Mouse (Mus musculus): ENCODE data around the gene H2-D1. TPM values are rescaled to one million over a fixed set of nuclear protein-coding genes. Genes with fewer than 3 reads are reported as not detected.

Gene H2-D1
- total RNA-seq, 4 experiments from 2014 or later, result 29.5 to 72.8 (median 47.5) TPM

DNA sequence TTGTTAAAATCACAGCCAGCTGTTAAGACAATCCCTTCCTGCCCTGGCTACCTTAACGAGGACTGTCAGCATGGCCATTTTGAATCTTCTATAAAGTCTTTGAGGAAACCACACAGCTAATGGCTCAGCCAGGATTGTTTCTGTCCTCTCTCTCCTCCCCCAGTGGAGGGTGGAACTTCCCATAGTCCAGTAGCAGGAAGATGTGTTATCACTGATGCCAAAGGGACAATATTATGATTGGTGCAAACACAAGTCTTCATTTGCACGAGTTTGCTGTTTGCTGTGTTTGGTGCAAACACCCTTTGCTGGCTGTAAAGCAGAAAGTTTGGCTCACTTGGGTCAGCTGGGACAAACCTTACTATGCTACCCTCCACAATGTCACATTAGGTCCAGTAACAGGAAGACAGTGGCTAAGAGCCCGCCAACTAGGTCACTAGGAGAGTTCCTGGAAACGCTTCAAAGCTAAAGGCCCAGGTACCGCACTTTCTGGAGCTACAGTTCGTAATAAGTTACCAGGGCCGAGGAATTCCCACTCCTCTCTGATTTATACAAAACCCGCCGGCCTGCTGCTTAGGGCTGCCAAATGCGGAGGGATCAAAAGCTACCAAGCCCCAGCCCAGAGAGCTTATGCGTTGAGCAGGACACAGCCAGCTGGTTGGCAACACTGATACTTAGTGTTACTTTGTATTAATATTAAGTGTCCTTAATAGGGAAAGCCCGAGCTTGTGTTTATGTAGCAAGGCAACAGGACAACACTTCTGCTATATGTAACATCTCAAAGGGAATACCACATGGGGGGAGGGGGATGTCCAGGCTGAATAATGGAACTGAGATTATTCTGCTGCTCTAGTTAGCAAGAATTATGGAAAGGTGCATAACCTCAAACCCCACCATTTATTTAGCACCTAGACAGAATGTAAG, 21.9 kb upstream of the H2-D1 start:
- no peak for DNase-seq (ENCODE audit: low spot score in 2 of 2)

DNA sequence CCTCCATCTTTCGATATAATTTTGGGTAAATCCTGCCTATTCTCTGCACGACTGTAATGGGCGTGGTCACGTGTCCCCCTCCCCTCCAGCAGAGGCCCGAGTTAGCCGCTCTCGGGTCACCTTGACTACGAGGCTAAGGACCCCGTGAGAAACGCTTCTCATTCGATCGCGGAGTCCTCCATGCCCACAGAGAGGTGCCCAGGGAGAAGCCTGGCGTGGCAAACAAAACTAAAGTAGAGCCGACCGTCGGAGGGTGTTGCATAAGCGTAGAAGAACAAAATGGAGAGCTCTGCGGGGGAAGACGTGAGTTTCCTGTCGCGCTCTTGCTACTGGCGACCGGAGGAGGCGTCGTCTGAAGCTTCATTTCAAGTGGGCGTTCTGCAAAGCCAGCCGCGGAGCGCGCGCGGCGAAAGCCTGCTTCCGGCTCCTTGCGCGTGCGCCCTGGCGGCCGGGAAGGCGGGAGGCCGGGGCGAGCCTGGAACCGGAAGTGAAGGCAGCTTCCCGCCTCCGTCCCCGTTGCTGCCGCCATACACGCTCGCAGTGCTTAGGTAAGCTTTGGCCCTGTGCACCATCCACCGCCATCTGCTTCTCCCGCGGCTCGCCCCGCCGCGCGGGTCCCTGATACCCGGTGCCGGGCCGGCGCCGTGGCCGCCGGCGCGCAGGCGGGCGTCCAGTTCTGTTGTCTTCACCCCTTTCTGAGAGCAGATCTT, 21.1 kb upstream of the H2-D1 start, which contains the start of gene Ddx39b:
Ddx39b (plus strand) TSS at position 442 of the 710 bp plus-strand sequence.
- DNase-seq (ENCODE audit: low spot score in 2 of 2), result peak; percentile 96

DNA sequence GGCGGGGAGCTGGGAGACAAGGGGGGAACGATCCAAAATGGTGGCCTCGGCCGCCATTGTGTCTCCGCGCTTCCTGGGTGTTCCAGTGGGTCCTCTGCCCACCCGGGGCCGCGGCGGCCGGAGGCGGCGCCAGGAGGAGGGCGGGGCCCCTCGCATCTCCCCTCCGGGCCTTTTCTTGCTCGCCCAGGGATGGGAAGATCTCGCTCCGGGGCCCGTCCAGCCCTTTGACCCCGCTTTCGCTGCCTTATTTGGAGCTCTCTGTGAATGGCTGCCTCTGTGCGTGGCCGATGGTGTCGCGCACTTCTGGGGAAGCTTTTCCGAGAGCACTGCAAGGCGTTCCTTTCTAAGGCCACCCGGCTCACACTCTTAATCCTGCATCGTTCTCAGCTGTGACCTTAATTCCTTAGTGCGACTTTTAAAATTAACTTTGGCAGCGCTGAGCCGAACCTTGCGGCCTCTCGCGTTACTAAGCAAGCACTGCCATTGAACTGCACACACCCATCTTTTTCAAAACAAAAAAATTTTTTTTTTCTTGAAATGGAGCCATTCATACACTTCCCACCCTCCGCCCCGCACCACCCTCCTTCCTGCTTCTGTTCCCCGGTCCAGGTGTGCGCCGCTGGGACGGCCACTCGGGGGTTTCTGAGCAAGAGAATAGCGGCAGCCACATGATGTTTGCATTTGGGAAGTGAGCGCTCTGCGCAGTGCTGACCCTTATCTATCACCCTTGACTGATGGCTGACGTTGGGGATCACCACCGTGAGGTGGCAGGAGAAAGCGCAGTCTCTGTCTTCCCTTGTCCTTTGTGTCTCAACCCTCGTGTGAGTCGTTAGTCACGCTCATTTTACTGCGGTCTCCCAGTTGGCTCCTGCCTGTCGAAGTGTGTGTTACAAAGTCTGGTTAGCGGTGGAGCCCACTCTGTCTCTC, 20.3 kb upstream of the H2-D1 start:
- DNase-seq (ENCODE audit: low spot score in 2 of 2), result peak in 1 of 2 experiments; percentile 74

GRCm38 (mm10) chr17:35243086-35243485, 19.4 kb upstream of the H2-D1 start:
- peak in 1 of 2 experiments; percentile 54 for DNase-seq (ENCODE audit: low spot score in 2 of 2)

DNA sequence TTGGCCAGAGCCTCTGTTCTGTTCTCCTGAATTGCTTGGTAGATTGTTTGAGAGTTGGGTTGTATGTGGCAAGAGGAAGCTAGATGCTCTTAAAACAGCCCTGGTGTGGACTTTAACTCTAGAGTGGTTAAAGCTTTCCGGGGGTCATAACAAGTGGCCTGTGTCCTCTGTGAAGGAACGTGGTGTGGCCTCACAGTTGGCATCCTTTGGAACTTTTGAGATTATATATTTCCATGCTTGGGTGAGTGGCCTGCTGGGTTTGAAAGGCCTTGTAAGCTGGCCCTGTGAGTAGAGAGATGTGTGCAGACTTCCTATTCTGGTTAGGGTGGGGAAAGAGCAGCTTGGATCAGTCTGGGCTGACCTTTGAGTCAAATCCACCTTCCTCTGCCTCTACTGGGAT, 17.5 kb upstream of the H2-D1 start:
- DNase-seq (ENCODE audit: low spot score in 2 of 2), result no peak

DNA sequence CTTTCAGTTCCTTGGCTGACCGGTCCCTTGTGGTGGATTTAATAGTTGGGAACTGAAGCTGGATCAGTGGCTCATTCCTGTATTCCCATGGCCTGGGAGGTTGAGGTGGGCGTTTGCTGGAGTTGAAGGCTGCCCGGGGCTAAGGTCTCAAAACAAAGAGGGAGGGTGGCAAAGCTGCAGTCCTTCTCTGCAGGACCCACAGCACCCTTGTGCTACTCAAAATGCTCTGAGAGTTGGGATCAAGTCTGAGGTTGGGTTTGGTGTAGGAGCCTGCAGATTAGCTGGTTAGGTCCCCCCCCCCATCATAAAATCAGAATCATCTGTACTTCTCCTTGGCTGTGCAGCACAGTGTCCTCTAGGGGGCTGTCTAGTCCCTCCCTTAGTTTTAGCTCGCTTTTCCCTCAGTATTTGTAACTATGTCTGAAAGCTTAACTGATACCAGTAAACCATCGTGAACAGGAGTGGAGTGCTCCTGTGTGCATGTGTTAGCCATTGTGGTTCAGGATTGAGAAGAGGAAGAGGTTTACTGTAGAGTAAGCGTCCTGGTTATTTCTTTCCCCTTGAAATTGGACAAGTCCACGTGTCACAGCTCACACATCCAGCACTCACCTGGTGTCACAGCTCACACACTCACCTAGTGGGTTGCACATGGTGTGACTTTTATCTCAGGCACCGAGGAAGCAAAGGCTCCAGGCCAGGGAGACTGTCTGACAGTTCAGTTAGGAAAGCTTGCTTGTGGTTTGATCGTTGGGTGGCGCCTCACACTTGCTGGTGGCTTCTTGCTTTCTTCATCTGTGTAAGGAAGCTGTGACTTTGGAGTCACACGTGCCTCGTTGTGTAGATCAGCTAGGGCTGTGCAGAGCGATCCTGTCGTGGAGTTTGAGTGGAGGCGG, 16.6 kb upstream of the H2-D1 start:
- DNase-seq (ENCODE audit: low spot score in 2 of 2), result no peak

DNA sequence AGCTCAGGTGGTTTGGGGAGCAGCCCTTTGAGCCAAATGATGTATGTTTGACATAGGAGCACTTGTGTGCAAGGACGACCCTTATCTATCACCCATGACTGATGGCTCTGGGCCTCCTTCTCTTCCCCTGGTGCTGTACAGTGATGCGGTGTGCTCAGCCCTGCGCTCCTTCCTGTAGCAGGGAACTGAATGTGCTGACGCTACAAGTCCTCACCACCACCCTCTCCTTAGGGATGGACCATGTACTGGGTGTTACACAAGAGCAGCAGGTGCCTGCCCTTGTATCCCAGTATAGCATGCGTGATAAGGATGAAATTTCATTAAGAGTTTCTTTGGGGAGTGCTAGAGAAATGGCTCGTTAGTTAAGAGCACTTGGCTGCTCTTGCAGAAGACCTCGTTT, 15.4 kb upstream of the H2-D1 start:
- no peak for DNase-seq (ENCODE audit: low spot score in 2 of 2)

GRCm38 (mm10) chr17:35248986-35249385, 13.5 kb upstream of the H2-D1 start:
- DNase-seq (ENCODE audit: low spot score in 2 of 2), result no peak

DNA sequence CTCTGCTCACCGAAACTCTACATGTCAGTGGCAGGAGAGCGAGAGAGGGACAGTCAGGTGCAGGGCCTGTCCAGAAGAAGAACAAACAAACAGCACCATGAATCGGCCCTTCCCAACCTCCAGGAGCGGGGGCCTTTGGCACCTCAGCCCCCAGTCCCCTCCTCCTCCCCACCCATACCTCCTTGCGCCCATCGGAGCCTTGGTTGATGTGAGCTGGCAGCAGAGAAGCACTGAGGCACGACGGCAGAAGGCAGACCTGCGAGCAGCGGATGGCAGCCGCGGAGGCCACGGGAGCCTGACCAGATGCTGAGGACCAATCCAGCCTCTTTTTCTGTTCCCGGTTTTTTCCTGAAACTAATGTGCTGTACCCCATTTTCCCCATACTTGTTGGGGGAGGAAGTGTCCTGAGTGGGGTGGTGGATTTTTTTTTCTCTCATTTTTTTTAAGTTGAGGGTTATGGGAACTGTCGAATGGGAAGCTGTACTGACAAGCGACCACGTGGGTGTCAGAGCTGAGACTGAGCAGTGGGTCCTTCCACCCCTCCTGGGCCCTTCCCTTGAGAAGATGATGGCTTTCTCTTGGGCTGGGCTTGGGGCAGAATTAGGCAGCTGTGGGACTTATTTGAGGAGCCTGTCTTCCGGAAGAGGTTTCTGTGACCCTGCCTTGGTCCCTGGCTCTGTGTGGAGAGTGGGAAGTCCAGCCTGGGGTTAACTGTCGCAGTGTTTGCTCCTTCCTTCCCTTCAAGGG, 12.9 kb upstream of the H2-D1 start:
- DNase-seq (ENCODE audit: low spot score in 2 of 2), result no peak

DNA sequence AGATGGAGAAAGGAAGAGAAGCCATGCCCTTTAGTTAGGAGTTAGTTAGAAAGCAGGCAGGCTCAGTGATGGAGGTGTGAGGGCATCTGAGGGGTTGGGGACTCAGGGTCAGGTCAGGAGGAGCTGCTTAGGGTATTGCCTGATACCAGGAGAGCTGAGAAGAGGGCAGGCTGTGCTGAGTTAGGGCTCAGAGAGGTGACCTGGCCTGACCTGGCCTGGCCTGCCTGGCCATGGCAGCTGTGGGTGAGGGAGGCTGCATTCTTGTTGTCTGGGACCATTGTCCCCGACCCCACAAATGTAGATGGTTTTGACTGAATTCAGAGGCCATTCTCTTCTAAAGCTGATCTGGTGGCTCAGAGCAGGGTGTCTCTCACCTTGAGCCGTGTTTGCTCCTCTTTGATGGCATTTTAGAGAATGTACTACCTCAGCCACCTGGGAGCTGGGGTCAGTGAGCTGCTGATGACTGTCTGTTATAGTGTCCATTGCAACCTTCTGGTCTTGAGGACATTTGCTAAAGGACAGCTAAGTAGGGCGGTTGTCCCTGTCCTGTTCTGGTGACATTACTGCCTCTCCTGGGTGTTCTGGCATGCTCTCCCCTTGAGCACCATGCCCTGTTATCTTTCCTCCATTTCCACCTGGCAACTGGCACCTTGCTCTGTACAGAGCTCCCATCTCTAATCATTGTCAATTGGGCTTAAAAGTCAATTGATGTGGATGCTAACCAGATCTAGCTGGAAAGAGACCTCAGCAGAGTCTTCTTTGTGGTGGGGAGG, 12.0 kb upstream of the H2-D1 start:
- no peak for DNase-seq (ENCODE audit: low spot score in 2 of 2)

- no peak for DNase-seq (ENCODE audit: low spot score in 2 of 2)
Observed at GRCm38 (mm10) chr17:35251162-35251719, 11.3 kb upstream of the H2-D1 start.

DNA sequence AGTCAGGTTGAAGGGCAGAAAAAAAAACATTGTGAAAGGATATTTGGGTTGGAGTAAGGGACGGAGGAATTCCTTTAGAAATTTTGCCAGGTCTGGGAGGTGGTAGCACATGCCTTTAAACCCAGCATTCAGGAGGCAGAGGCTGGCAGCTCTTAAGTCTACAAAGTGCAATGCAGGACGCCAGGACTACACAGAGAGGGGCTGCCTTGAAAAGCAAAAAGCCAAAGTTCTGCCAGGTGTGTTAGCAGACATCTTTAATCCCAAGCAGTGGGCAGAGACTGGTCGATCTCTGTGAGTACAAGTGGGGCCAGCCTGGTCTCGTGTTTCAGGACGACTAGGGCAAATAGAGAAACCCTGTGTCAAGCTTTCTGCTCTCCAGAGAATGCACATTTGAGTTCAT, 10.5 kb upstream of the H2-D1 start:
- no peak for DNase-seq (ENCODE audit: low spot score in 2 of 2)

DNA sequence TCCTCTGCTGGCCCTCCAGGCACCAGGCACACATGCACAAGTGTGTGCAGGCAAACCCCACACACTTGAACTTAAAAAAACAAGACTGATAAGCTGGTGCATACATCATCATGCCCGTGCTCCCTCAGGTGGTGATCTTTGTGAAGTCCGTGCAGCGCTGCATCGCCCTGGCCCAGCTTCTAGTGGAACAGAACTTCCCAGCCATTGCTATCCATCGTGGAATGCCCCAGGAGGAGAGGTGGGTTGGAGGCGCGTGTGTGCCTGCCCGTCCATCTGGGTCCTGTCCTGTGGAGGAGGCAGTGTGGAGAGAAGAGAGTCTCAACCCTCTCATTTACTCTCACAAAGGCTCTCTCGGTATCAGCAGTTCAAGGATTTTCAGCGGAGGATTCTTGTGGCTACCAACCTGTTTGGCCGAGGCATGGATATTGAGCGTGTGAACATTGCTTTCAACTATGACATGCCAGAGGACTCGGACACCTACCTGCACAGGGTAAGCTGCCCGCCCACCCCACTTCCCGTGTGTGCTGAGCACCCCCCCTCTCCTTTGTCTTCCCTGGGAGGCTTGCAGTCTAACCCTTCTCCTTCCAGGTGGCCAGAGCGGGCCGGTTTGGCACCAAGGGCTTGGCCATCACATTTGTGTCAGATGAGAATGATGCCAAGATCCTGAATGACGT, 9.8 kb upstream of the H2-D1 start:
- no peak for DNase-seq (ENCODE audit: low spot score in 2 of 2)

DNA sequence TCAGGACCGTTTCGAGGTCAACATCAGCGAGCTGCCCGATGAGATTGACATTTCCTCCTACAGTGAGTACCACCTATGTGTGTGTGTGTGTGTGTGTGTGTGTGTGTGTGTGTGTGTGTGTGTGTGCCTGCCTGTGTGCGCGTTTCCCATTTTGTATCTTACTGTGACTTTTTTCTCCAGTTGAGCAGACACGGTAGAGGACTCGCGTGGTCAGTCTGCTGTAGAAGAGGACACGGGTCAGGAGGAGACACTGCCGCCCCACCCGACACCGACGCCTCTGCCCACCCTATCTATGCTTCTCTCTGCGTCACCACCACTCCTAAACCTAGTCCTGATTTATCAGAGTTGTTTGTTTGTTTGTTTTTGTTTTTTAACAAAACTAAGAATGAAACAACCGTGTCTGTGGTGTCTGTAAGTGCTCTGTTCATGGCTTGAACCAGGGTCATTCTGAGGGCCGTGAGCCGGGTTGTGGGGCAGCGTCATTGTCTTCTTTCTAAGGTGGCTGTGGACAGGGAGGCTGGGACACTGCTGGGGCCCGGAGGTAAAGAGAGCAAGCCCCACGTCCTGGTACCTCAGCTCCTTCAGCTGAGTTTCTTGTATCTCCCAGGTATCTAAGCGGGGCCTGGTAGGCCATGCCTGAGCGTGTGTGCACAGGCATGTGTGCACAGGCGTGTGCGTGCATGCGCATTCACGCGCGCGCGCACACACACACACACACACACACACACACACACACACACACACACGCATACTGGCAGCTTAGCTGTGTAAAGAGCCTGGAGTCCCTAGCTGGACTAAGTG, 9.0 kb upstream of the H2-D1 start:
- DNase-seq (ENCODE audit: low spot score in 2 of 2), result no peak

DNA sequence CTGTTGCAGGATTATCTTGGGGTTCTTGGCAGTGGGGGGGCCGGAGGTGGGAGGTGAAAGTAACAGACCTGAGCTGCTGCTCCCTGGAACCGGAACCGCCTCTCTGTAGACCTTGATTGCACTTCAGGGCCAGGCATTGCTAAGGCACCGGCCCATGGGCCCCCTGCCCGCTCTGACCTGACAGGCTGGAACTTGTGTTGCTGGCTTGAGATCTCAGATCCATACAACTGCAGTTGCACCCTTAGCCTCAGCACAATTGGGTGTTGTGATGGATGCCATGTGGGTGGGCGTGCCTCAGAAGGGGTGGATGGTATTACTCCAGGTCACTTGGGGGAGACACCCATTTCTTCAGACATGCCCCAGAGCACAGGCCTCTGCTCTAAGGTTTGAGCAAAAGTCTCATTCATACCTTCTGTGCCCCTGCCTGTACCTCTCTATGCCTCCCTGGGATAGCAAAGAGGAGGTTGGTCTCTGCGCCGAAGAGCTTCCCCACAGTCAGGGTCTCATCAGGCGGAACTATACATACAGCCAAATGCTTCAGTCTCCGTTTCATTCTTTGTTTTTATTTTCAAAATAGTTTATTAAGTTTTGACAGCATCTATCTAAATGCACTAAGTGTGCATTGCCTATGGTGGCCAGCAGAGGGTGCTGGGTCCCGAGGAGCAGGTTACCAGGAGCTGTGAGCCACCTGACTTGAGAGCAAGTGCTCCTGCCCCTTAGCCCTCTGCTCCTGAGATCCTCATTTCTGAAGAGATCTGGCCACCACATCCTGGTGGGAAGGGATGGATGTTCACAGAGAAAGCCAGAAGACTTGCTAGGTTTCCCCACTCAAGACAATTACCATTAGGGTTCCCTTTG, 8.1 kb upstream of the H2-D1 start:
- peak in 1 of 2 experiments; percentile 18 for DNase-seq (ENCODE audit: low spot score in 2 of 2)

DNA sequence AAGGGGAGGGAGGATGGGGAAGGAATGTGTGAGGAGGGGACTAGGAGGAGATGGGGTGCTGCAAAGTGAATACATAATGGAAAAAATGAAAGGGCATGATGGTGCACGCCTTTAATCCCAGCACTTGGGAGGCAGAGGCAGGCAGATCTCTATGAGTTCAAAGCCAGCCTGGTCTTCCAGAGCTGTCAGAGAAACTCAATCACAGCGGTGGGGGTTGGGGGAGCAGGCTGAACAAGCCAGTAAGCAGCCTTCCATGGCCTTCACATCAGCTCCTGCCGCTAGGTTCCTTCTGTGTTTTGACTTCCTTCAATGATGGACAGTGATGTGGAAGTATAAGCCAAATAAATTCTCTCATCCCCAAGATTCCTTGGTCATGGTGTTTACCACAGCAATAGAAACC, 7.2 kb upstream of the H2-D1 start:
- peak in 1 of 2 experiments; percentile 7 for DNase-seq (ENCODE audit: low spot score in 2 of 2)

Data from left cerebral cortex, adult 8-10 months (tissue).